Mouse (Mus musculus) cerebellum, postnatal 36 days (tissue): Measurements from ENCODE around the gene Bbip1.

Source experiments
- DNase-seq, 2 experiments: peaks; one replicate each; pipeline ENCODE4 v3.0.0; 2021 to 2022; ENCODE audit warnings: mixed read lengths in 2 of 2

The Bbip1 gene

DNA sequence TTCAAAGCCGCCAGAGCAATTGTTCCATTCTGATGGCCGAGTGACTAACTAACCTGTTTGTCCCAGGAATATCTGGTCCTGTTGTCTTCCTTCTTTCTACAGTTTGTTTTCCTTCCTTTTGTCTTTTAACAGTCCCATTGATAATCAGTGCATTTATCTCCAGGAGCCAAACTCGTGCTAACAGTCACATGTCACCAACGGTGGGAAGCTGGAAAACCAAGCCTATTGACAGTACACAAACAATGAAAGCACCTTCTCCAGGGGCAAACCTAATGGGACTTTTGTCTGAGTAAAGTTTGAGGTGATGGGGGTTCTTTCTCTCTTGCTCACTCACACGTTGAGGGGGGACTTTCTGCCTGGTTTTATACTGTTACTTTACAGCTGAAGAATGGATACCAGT, 54.2 kb downstream of the Bbip1 start:
- DNase-seq, result no peak

DNA sequence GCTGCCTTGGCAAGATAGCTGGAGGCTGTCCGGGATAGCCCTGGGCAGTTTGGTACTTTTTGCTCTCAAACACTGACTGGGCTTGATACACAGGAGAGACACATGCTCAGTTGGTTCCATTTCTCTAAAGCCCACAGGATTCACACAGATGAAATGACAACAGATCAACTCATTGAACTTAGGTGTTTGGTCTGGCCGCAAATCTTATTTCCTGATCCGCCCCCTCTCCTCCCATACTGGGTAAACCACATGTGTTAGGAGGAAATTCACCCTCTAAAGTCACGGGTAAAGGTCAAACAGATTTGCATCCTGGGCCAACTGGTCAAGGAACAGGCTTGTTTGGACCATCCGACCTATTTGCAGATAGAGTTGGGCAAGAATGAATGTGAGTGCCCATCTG, 54.9 kb downstream of the Bbip1 start:
- no peak for DNase-seq

DNA sequence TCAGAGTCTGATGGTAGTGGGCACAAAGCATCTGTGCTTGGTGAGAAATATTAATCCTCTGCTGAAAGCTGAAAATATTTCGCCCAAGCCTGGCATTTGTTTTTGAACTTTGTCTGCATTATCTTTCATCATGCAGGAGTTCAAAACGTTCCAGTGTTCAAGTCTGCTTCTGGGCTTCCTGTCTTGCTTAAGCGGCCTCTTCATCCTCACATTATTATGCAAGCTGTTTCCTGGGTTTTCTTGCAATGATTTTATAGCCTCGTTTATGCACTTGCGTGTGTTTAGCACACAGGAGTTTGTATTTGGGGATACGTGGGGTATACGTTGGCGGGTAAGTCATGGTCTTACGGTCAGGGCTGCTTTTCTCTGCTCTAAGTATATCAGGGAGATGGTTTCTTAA, 56.1 kb downstream of the Bbip1 start:
- no peak for DNase-seq

DNA sequence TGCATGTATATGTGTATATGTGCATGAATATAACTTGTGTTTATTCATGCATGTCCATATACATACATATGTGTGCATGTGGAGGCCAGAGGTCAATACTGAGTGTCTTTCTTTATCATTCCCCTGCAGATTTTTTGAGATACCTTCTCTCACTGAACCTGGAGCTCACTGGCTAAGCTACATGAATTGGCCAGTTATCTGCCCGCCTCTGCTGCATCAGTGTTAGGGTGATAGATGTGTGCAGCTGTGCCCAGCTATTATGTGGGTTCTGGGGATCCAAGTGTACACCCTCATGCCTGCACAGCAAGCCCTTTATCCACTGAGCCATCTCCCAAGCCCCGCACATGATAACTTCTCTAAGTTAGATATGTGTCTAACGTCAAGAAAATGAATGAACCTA, 56.6 kb downstream of the Bbip1 start:
- no peak for DNase-seq

DNA sequence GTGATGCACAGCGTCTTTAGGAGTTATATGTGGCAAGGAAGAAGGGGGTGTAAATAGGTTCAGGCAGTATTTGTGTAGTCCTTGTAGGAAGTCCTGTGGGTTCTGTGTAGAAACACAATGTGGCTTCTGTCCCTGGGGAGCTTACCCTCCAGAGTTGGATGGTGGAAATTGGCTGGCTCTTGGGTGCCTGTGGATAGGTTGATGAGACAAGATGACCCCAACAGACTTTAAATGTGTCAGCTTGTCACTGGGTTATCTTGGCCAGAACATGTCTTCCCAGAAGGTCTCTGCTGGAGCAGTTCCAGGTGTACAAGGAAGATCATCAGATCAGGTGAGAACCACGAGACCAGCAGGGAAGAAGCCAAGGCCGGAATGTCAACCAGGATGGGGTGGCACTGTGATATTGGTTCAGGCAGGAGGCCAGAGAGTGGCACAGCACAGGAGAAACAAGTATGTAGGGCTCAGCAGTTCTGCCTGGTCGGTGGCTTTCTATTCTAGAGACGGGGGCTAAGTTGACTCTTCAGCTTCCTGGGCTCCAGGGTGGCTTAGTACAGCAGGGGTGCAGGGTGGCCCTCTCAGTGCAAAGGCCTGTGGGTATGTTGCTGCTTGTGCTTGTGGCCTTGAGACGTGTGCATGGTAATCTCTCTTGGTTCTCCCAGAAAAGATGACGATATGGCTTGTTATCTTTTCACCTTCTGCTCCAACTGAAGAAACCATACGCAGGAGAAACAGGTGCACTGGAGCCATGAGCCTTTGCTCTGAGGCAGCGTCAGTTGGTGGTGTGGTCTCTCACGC, 57.7 kb downstream of the Bbip1 start:
- peak; percentile 14 to 17 for DNase-seq

DNA sequence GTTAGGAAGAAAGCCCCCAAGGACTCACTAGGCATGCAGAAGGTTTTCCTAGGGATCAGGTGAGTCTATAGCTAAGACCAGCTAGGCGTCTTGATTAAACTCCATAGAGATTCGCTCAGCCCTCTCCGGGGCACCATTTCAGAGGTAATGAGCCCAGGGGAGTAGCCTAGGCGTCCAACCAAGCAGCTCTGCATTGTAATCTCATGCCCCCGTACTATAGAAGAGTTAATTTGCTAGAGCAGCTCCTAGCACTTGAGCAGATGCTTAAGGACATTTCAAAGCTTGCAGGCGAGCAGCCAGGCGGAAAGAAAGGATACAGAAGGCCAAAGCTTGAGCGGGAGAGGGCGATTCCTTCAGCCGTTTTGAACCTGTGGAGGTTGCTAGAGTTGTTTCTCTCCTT, 59.0 kb downstream of the Bbip1 start:
- DNase-seq, result no peak

DNA sequence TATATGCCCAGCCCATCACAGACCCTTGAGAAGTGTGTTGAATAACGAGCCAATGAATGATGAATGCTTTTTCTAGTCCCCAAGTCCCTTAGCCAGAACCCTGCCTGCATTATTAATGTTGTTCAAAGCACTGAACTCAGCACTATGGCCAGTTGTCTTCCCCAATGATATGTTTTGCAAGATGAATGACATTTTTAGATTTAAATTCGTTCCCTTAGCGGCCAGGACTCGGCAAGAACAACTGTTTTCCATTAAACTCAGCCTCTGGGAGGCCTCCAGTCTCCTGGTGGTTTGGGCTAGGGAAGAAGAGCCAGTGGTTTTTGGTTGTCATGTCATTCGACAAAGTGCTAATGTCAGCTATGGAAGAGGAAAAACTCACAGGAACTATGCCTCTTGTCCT, 62.6 kb downstream of the Bbip1 start:
- DNase-seq, result no peak

DNA sequence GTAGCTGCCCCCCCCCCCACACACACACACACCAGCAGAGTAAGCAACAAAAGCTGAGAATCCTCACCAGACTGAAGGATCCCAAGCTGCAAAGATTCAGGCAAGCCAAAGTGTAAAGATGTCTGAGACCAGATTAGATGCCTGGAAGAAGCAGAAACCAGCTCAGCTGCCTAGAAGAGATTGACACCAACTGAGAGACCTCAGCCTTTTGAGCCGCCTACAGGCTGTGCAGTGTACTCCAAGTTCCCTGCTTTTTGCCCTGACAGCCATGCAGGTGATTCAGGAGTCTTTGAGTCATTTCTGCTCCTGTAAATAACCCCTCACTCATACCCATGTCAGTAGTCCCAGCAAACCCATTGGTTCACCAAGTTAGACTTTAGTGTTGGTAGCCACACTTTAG, 64.0 kb downstream of the Bbip1 start:
- no peak for DNase-seq
